Mouse (Mus musculus): ENCODE data around the gene Rnf169.

GRCm38 (mm10) chr7:99894478-99894877 is 85.8 kb downstream of the Rnf169 start:
- TF ChIP-seq POLR2A (IDR thresholded peaks at IDR 0.05; ENCODE audit: extremely low read depth, insufficient read depth, low read length) = no peak
- TF ChIP-seq CTCF (IDR thresholded peaks at IDR 0.05; ENCODE audit: extremely low read depth, insufficient read depth, low read length) = no peak
